Mouse (Mus musculus) heart, postnatal 0 days (tissue): ENCODE measurements around the gene Acaa1b.

Source experiments
- CTCF ChIP-seq: IDR thresholded peaks from 2 replicates; pipeline ENCODE4 v1.5.1; 2016; ENCODE audit warnings: antibody characterized with exemption, control low read depth, low read depth
- EP300 ChIP-seq: IDR thresholded peaks from 2 replicates; pipeline ENCODE4 v1.6.1; 2016; ENCODE audit warnings: antibody characterized with exemption, low read depth

DNA sequence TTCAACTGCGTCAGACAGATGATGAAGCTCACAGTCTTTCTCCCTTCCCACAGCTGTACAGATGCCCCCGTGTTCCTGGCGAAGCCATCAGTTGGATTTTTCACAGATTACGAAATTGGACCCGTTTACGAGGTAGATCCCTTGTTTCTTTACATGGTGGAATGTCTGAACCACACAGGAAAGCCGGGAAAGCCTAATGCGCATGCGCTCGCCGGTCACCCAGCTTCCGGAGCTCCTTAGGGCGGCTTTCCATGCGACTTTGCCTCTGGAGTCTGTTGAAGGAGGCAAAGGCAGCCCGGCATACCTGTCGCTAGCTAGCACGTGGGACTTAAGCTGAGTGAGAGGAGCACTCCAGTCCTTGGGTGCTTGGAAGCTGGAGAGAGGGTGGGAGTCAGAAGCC is 42.0 kb downstream of the Acaa1b start:
- TF ChIP-seq EP300 = no peak
- no peak for TF ChIP-seq CTCF
